Mouse (Mus musculus): ENCODE measurements around the gene Usp2.

Gene Usp2

DNA sequence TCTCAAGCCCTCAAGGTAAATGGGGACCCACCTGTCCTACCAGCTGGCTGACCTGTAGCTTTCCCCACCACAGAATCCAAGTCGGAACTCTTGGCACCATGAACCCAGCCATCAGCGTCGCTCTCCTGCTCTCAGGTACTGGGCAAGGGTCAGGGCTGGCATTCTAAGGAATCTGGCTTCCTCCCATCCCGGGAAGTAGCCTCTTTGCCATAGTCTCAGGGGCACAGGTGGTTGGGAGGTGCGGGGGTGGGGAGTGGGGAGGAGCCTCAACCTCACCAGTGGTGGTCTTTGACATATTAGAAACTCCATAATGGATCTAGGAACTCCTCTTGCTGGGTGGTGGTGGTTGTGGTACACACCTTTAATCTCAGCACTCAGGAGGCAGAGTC, 20.9 kb upstream of the Usp2 start:
- DNase-seq (ENCODE audit: low spot score in 2 of 2) = no peak

DNA sequence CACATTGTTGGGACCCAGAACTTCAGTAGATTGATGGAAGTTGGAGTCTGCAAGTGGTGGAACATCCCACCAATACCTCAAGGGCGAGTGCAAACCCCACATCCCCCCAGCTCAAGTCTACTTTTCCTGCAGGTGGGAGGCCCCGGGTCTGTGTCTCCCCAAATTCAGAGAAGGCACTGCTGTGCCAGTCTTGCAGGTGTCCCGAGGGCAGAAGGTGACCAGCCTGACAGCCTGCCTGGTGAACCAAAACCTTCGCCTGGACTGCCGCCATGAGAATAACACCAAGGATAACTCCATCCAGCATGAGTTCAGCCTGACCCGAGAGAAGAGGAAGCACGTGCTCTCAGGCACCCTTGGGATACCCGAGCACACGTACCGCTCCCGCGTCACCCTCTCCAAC, 20.4 kb upstream of the Usp2 start:
- peak; percentile 57 to 69 for DNase-seq (ENCODE audit: low spot score in 2 of 2)

DNA sequence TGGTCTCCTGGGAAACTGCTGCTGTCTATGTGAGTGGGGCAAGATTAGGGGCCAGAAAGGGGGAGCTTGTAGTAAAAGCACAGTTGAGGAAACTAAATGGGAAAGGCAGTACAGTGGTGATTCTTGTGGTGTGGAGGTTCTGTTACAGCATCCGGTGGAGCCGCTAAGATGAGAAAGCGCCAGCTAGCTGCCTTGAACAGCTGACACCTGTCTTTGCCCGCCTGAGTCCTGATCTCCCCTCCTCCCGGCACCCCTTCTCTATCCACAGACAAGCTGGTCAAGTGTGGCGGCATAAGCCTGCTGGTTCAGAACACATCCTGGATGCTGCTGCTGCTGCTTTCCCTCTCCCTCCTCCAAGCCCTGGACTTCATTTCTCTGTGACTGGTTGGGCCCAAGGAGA, 19.8 kb upstream of the Usp2 start:
- DNase-seq (ENCODE audit: low spot score in 2 of 2) = peak; percentile 78 to 85

DNA sequence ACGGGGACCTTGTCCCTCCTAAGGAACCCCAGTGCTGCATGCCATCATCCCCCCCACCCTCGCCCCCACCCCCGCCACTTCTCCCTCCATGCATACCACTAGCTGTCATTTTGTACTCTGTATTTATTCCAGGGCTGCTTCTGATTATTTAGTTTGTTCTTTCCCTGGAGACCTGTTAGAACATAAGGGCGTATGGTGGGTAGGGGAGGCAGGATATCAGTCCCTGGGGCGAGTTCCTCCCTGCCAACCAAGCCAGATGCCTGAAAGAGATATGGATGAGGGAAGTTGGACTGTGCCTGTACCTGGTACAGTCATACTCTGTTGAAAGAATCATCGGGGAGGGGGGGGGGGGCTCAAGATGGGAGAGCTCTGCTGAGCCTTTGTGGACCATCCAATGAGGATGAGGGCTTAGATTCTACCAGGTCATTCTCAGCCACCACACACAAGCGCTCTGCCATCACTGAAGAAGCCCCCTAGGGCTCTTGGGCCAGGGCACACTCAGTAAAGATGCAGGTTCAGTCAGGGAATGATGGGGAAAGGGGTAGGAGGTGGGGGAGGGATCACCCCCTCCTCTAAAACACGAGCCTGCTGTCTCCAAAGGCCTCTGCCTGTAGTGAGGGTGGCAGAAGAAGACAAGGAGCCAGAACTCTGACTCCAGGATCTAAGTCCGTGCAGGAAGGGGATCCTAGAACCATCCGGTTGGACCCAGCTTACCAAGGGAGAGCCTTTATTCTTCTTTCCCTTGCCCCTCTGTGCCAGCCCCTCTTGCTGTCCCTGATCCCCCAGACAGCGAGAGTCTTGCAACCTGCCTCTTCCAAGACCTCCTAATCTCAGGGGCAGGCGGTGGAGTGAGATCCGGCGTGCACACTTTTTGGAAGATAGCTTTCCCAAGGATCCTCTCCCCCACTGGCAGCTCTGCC, 19.0 kb upstream of the Usp2 start:
- DNase-seq (ENCODE audit: low spot score in 2 of 2) = no peak

DNA sequence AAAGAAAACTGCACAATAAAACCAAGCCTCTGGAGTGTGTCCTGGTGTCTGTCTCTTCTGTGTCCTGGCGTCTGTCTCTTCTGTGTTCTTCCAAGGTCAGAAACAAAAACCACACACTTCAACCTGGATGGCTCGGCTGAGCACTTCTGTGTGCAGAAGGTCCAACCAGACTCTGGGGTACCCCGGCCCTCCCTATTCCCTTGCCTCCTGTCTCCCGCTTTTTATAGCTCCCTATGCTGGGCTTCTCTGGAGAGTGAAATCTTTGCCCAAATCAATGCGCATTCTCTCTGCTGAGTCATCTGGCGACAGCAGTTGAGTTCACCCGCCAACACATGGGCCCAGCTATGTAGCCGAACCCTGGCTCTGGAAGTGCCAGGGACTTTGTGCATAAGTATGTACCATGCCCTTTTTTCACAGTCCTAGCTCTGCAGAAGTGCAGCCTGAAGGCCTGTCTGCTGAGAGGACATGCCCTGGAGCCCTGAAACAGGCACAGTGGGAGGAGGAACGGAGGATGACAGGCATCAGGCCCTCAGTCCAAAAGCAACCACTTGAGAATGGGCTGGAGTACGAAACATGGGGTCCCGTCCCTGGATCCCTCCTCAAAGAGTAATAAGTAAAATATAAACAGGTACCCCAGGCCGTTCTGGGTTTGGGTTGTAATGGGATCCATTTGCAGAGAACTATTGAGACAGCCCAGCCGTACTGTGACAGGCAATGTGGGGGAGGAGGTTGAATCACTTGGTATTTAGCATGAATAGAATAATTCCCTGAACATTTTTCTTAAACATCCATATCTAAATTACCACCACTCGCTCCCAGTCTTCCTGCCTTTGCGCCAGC, 18.1 kb upstream of the Usp2 start:
- no peak for DNase-seq (ENCODE audit: low spot score in 2 of 2)

DNA sequence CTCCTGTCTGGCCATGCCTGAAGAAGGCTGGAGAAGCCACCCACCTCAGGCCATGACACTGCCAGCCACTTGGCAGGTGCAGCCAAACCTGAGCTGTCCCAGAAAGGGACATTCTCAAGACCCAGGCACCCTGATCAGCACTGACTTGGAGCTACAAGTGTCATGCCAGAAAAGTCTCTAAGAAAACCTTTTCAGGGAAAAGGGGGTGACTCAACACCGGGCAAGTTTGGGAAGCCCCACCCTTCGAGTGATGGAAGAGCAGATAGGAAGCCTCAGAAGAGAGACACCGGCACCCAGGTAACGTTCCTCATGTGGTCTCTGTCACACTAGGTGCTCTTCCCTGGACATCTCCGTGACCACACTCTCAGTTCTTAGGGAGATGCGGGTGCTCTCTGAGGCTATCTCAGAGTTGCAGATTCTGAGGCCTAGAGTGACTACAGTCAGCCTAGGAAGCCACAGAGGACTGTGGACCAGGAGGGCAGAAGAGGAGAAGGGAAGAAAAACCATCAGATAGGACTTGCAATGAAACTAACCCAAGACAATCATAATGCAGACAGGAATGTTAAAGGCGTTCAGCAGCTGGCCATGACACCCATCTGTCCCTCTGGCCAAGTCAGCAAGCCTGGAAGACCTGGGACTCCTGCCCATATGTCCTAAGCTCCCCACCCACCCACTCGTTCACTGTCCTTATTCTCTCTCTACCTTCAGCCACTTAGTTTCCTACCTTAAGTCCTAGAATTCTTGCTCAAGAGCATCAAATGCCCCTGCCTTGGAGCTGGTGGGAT, 17.2 kb upstream of the Usp2 start:
- DNase-seq (ENCODE audit: low spot score in 2 of 2) = no peak

DNA sequence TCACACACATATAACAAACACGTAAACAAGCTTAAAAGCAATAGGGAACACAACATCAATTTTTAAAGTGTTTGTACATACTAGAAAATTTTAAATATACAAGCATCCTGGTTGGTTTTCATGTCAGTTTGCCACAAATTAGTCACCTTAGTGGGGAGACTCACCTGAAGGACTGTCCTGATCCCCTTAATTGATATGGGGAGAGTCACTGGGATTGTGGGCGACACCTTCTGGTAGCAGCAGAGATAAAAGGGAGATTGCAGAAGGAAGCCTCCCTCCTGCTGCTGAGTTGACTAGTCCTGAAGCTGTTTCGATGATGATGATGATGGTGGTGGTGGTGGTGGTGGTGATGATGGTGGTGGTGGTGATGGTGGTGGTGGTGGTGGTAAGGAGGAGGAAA, 14.0 kb upstream of the Usp2 start:
- no peak for DNase-seq (ENCODE audit: low spot score in 2 of 2)

DNA sequence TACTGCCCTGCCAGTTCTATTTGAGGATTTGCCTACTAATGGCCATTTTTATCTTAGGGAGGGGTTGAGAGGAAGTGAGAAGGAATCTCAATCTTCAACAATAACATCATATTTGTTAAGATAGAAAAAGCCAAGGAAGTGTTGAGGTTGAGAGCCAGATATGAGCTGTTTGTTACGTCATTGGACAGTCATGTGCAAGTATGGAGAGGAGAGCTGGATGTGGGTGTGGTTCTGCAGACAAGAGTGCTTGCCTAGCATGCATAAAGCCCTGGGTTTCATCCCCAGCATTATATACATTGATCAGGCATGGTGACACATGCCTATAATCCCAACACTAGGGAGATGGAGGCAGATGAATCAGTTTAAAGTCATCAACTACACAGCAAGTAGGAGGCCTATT, 12.9 kb upstream of the Usp2 start:
- no peak for DNase-seq (ENCODE audit: low spot score in 2 of 2)

DNA sequence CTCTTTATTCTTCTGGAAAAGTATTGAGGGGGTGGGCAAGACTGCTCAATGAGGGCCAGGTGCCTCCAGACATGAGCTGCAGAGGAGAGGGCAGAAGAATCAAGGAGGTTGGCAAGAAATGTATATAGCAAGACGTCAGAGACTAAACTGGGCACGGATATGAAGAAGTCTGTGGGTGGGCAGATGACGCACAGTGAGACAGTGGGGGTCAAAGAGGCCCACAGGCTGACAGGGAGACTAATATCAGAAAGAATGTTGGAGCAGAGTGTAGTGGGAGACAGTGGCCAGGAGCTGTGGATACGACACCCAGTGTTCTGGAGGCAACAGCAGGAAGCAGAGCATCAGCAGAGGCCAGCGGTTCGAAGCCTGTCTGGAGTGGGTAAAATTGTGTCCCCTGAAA, 8.2 kb upstream of the Usp2 start:
- DNase-seq (ENCODE audit: low spot score in 2 of 2) = no peak

DNA sequence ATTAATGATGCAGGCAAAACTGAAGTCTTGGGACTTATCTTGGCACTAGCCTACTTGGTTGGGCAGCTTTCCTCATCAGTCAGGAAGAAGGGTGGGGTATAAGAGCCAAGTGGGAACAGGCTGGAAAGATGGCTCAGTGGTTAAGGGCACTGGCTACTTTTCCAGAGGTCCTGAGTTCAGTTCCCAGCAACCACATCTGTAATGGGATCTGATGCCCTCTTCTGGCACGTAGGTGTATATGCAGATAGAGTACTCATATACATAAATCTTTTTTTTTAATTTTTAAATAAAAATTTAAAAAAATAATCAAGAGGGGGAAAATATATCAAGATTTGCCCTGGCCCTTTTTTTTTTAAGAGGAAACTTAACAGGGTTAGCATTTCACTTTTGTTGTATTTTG, 1.6 kb upstream of the Usp2 start:
- DNase-seq (ENCODE audit: low spot score in 2 of 2) = no peak

DNA sequence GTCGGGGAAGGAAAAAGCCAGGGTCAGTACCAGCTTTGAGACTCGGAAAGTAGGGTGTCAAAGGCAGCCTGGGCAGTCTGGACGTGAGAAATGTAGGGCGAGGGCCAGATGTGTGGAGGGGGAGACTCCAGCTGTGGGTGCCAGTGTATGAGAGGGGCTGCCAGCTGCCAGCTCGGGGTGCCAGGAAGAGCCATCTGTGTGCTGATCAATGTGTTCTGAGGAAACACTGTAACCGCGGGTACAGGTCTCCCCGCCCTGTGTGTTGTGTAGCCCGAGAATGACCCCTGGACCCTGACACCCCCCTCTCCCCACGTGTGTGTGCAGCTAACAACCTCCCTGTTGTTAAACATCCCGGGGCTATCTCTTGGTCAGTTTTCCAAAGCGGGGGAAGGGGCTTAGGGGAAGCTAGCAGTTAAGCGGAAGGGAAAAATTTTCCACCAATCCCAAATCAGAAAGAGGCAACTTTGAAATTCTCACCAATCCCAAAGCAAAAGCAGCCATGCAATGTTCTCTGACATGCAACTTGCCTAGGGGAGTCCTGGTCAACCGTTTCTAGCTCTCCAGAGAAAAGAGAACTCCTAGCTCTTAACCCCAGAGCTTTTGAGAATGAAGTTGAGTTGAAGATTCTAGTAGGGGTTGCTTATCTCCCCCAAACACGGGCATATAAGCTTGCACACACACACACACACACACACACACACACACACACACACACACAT, 579 bp downstream of the Usp2 start:
- DNase-seq (ENCODE audit: low spot score in 2 of 2) = peak; percentile 64 to 69

DNA sequence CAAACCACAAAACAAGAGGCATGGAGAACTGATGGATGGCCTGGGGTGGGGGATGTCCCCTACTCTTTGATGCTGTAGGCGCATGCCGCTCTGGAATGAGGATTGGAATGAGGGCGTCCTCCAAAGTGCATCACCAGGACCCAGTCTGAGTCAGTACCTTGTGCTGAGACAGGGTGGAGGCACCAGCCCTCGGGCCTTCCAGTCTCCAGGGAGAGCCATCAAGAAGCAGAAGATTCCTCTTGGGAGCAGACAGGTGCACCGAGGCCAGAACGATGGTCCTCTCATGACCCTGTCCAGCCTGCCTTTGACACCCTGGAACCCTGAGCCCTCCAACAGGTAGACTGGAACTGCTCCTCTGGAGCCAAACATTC, 1.1 kb downstream of the Usp2 start:
- no peak for DNase-seq (ENCODE audit: low spot score in 2 of 2)

DNA sequence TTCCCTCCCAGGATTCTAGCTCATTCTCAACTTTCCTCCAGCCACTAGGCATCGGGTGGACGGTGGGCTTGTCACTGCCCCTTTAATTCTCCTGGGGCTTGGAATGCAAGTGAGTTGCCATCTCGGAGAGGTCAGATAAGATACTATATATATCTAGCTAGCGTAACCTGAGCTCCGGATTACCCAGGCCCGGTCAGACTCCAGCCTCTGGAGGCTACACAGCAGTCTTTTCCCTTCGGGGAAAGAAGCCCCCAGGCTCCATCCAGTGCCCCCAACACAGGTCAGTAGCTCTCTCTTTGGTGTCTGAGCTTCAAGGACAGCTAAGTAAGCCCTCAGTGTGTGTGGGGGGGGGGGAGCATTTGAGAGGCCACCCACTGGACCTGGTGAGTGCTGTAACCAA, 2.4 kb downstream of the Usp2 start:
- DNase-seq (ENCODE audit: low spot score in 2 of 2) = no peak

DNA sequence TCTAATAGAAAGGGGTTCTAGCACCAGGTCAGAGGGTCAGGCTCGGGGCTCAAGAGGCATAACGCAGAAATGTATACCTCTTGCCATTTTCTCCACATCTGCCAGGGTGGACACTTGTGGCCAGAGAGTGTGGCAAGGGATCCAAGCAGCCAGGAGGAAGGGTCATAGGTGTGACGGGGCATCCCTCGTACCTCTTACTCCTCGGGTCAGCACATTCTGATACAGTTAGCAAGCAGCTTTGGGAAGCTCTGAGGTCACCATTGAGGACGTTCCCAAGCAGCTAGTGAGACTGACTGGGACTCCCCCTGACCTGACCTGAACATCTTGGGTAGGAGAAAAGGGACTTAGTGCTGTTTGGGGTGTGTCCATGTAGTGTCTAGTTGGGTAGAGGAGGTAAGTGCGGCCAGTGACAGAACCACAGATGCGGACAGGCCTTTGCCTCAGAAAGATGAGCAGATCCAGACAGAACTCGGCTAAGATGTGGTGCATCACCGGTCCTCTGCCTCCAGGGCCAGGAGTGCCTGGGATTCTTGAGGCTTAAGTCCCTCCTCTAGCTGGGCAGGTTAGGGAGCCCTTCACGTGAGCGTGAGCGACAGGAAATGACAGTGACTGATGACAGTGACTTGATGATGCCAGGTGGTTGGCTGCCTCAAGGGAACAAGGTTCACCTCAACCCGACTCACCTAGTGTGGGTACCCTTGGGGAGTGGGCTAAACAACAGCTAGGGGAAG, 3.5 kb downstream of the Usp2 start:
- no peak for DNase-seq (ENCODE audit: low spot score in 2 of 2)

DNA sequence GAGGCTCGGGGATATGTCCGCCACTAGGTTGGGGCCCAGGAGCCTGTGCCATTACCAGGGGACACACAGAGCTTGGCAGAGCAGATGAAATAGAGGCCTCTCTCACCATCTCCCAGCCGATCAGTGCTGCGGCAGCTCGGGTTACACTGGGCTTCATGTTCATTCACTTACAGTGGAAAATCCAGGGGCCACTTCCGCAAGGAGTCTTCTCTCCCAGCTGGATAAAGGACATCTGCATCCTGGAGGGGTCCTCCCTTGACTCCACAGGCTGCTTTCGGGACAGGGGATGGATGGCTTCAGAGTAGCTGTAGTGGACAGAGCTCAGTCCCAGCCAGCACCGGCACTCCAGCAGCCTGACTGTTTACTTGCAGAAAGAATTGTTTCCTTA, 4.0 kb downstream of the Usp2 start:
- no peak for DNase-seq (ENCODE audit: low spot score in 2 of 2)

DNA sequence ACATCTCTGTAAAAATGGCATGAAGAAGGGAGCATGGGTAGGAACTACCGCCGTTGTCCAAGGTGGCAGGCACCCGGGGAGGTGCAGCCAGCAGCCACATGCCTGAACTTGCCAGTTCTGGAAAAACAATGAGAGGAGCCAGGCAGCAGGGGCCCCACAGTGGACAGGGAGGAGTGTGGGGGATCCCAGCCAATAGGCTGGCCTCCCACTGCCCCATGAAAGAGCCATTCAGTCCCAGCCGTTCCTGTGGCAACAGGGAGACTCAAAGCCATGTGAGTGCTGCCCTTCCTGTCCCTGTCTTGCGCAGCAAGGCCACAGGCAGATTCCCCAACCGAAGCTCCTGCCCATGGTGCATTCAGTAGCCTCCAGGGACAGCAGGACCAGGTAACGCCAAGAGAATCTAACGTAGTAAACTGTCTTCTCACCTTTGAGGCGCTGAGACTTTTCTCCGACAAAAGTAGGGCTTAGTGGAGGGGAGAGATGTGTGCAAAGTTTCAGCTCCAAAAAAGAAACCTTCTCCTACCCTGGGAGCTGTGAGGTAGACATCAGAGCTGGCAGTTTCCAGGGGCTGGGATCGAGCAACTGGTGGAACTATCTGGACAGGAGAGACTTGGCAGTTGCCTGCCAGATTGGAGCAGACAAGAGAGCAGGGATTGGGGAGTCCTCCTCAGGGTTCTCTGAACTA, 5.2 kb downstream of the Usp2 start:
- no peak for DNase-seq (ENCODE audit: low spot score in 2 of 2)

DNA sequence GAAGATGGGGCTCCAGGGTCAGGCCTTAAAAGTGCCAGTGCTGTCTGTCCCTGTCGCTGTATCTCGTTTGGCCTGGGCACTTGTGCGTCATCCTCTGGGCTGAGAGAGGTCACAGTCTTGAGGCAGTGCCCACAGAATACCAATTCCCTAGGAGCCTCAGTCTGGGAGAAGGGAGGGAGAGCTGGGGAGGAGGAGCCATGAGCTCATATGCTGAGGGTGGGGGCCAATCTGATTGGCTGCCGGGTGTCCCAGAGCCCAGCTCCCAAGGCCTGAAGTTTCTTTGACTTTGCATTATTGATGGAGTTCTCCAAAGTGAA, 5.7 kb downstream of the Usp2 start:
- DNase-seq (ENCODE audit: low spot score in 2 of 2) = no peak

DNA sequence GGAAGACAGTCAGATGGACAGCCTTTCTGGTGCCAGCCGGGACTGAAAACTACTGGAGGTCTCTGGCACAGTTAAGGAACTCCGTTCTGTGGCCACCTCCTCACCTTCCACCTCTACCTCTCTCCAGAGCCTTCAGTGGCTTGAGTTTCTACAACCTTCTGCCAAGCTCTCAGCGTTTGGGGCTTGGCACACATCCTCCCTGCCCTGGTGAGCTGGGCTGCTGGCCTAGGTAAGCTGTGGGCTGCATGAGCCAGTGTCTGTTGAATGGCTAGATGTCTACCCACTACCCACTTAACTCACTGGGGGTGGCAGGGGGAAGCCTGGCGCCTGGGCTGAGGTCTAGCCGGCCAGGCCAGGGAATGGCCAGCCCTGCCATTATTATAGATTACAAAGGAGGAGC, 6.3 kb downstream of the Usp2 start:
- no peak for DNase-seq (ENCODE audit: low spot score in 2 of 2)

DNA sequence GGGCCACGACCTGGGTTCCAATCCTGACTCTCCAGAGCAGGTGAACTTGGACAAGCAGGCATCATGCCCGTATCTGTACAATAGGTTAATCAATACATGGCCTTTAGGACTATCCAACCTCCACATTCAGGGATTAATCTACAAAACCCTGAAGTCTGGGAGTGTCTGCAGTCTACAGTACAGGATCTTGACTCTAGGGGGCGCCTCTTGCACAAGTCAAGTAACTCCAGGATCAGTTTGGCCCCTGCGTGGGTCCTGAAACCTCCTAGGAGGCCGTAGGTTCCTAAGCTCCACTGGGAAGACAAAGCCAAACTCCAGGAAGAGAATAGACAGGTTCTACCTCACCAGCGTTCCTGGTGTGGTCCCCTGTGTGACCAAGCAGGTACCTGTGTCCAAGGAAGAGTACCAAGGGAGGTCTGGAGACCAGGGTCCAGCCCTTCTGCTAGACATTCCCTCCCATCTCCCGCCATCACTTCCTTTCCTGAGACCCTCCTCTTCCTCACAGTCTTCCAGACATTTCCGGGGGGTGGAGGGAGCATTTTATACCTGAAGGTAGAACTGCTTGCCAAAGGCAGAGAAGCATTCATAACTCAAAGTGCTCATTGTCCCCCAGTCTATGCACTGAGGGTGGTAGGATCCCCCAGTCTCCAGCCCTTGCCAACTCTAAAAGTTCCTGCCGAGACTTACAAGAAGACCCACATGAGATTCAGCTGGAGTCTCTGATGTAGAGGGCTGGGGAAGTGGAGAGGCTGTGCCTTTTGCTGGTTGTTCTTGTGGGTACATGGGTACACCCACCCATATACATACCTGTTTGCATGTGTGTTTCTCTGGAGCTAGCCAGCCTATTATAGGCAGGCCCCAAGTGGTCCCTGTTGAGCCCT, 7.8 kb downstream of the Usp2 start:
- peak in 1 of 2 experiments; percentile 55 for DNase-seq (ENCODE audit: low spot score in 2 of 2)
